In genomic region chr6:116278679-116279317, GRCm38 (mm10) we compare ENCODE assay signal across 1 mouse cellular context.
TF ChIP-seq lines count a peak whose summit lies in the region.

No protein-coding gene starts in this region.

TF ChIP-seq in MEL, 35 proteins besides CTCF, POLR2A, EP300 and RAD21 (continued from another document):
- no peak for TF ChIP-seq JUND (IDR thresholded peaks at IDR 0.05; ENCODE audit: low read depth, low read length)
- peak; percentile 39; the same call in 1 of the 2 replicates for TF ChIP-seq USF1 (IDR thresholded peaks at IDR 0.05; ENCODE audit: low read depth, low read length)
- TF ChIP-seq GABPA (IDR thresholded peaks at IDR 0.05; ENCODE audit: low read depth, low read length): no peak
- no peak for TF ChIP-seq MYC (IDR thresholded peaks at IDR 0.05; ENCODE audit: low read depth, low read length)
- no peak for TF ChIP-seq USF2 (IDR thresholded peaks at IDR 0.05; ENCODE audit: borderline replicate concordance in 1 of 2, insufficient read depth in 1 of 2, low read depth in 1 of 2, low read length in 2 of 2)
- no peak for TF ChIP-seq KAT2A (conservative IDR thresholded peaks at IDR 0.05; ENCODE audit: low read depth, low read length)
- no peak for TF ChIP-seq POLR2AphosphoS5 (IDR thresholded peaks at IDR 0.05; ENCODE audit: borderline replicate concordance, low read depth, low read length)
- TF ChIP-seq MAX (IDR thresholded peaks at IDR 0.05; ENCODE audit: low read length): no peak
- TF ChIP-seq CHD1 (IDR thresholded peaks at IDR 0.05; ENCODE audit: low read depth, low read length): no peak
- TF ChIP-seq SMC3 (IDR thresholded peaks at IDR 0.05; ENCODE audit: low read depth, low read length): no peak
- TF ChIP-seq MXI1 (IDR thresholded peaks at IDR 0.05; ENCODE audit: low read depth, low read length): no peak
- no peak for TF ChIP-seq UBTF (IDR thresholded peaks at IDR 0.05; ENCODE audit: borderline replicate concordance, insufficient read depth, low read depth, low read length)
- no peak for TF ChIP-seq MAZ (IDR thresholded peaks at IDR 0.05; ENCODE audit: low read depth, low read length)
